ENCODE assay signal across 11 mouse cellular contexts in the genomic region with DNA sequence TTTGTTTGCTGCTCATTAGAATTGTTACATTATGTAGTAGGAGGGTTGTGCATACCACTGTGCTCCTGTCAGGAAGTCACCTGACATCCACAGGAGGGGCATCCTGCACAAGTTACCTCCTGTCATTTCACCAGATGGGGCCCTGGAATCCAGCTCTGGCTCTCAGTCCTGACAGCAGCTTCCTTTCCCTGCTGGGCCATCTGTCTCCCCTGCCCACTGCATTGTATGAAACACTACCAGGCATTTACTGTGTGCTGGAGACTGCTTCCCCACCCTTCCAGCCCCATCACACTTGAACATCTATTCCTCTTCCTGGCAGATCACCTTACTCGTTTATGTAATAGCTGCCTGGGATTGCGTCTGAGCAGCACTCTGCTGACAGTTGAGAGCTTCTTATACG. TPM values are rescaled to one million over a fixed set of nuclear protein-coding genes. Genes with fewer than 3 reads are reported as not detected.
DNase-seq lines count a peak whose midpoint lies in the region; ATAC-seq and TF ChIP-seq lines count a peak whose summit lies in the region.
"Had no signal": no experiment of that assay in that cellular context is flagged by ENCODE, and none has a peak within 500 bp of the region (broad histone marks: within the 10 kb centered on the region; RNA-seq: fewer than 3 reads in every experiment).

No protein-coding gene starts in this region.

- H3K9ac ChIP-seq in midbrain, postnatal 0 days (replicated peaks; ENCODE audit: low read length, poor library complexity, severe bottlenecking), result no peak overlapping the region
- H3K9ac ChIP-seq in midbrain, embryonic 14.5 days (replicated peaks; ENCODE audit: low read length), result no peak overlapping the region
- no peak overlapping the region for H3K9ac ChIP-seq in midbrain, embryonic 13.5 days (replicated peaks)
- H3K9ac ChIP-seq: heart, embryonic 15.5 days; lung, embryonic 14.5 days had no signal

- no peaks in the 10 kb centered on the region for H3K27me3 ChIP-seq in midbrain, postnatal 0 days (ENCODE audit: insufficient read depth, low read length)
- no peaks in the 10 kb centered on the region for H3K27me3 ChIP-seq in midbrain, embryonic 14.5 days (ENCODE audit: control insufficient read depth, insufficient read depth, low read length)
- H3K27me3 ChIP-seq in midbrain, embryonic 13.5 days, result no peaks in the 10 kb centered on the region
- H3K27me3 ChIP-seq: heart, embryonic 15.5 days had no signal

- TF ChIP-seq CTCF in midbrain, postnatal 0 days (IDR thresholded peaks at IDR 0.05), result no peak

- H3K27ac ChIP-seq in midbrain, postnatal 0 days (ENCODE audit: low read depth, low read length), result no peak overlapping the region
- H3K27ac ChIP-seq in midbrain, embryonic 14.5 days (replicated peaks; ENCODE audit: low read depth, low read length), result no peak overlapping the region
- H3K27ac ChIP-seq in midbrain, embryonic 13.5 days, result no peak overlapping the region; the same call in 1 of the 2 replicates
- H3K27ac ChIP-seq: heart, embryonic 15.5 days had no signal

- no peak for ATAC-seq in midbrain, postnatal 0 days (ENCODE audit: low FRiP score)
- no peak for ATAC-seq in midbrain, embryonic 14.5 days (ENCODE audit: low FRiP score, low TSS enrichment)
- no peak for ATAC-seq in midbrain, embryonic 13.5 days

- peaks cover 59% of the 10 kb centered on the region for H3K36me3 ChIP-seq in midbrain, postnatal 0 days (ENCODE audit: insufficient read depth, low read length)
- peaks cover 89% of the 10 kb centered on the region for H3K36me3 ChIP-seq in midbrain, embryonic 14.5 days (ENCODE audit: control insufficient read depth, insufficient read depth, low read length)
- H3K36me3 ChIP-seq in midbrain, embryonic 13.5 days, result peaks cover 85% of the 10 kb centered on the region

- peak; percentile 58 for DNase-seq in cerebellum, adult 11-12 months
- DNase-seq in cerebellum, adult 11 months, result no peak
- peak; percentile 53 for DNase-seq in midbrain, postnatal 0 days (ENCODE audit: low spot score)
- DNase-seq in midbrain, embryonic 14.5 days, result no peak
- peak; percentile 40 for DNase-seq in layer of hippocampus, adult 11-12 months (ENCODE audit: low spot score)
- DNase-seq in mesoderm, embryonic 11.5 days (ENCODE audit: low read depth, low spot score), result peak; percentile 4
- DNase-seq in lung, postnatal 4 days, result no peak
- DNase-seq: lung, embryonic 14.5 days had no signal

- H3K4me3 ChIP-seq in midbrain, postnatal 0 days (ENCODE audit: low read depth, low read length), result no peak overlapping the region
- no peak overlapping the region for H3K4me3 ChIP-seq in midbrain, embryonic 14.5 days (replicated peaks; ENCODE audit: low read depth, low read length)
- H3K4me3 ChIP-seq in midbrain, embryonic 13.5 days (replicated peaks), result no peak overlapping the region
- H3K4me3 ChIP-seq: heart, embryonic 15.5 days had no signal

- H3K4me1 ChIP-seq in midbrain, postnatal 0 days (ENCODE audit: insufficient read depth, low read length), result no peaks in the 10 kb centered on the region
- no peaks in the 10 kb centered on the region for H3K4me1 ChIP-seq in midbrain, embryonic 14.5 days (ENCODE audit: control insufficient read depth, insufficient read depth, low read length)
- no peaks in the 10 kb centered on the region for H3K4me1 ChIP-seq in midbrain, embryonic 13.5 days (replicated peaks)
- H3K4me1 ChIP-seq: heart, embryonic 15.5 days had no signal

- no peak overlapping the region for H3K4me2 ChIP-seq in midbrain, postnatal 0 days (ENCODE audit: low read depth, low read length, poor library complexity, severe bottlenecking)
- H3K4me2 ChIP-seq in midbrain, embryonic 14.5 days (ENCODE audit: low read length), result no peak overlapping the region
- no peak overlapping the region for H3K4me2 ChIP-seq in midbrain, embryonic 13.5 days (replicated peaks)
- H3K4me2 ChIP-seq: heart, embryonic 15.5 days; lung, embryonic 14.5 days had no signal

- WGBS in midbrain, postnatal 0 days, result 87% methylated on average over 3 of the region's 3 CpGs
- 84% methylated on average over 3 of the region's 3 CpGs for WGBS in midbrain, embryonic 14.5 days
- 85% methylated on average over 3 of the region's 3 CpGs for WGBS in midbrain, embryonic 13.5 days

- H3K9me3 ChIP-seq in midbrain, postnatal 0 days (ENCODE audit: low read length), result no peaks in the 10 kb centered on the region
- no peaks in the 10 kb centered on the region for H3K9me3 ChIP-seq in midbrain, embryonic 14.5 days (ENCODE audit: control insufficient read depth, low read length)
- no peaks in the 10 kb centered on the region for H3K9me3 ChIP-seq in midbrain, embryonic 13.5 days
- H3K9me3 ChIP-seq: G1E; heart, embryonic 15.5 days had no signal

RNA-seq across cellular contexts. Expression of gene Fam78a, which starts 55.0 kb away (rescaled TPM):
- 0.77 and 0.85 TPM in 2 replicates for total RNA-seq in midbrain, postnatal 0 days (2014; rRNA removed)
- 0.35 and 0.93 TPM in 2 replicates for polyA plus RNA-seq in midbrain, postnatal 0 days (2015; fragmentation: Nextera tagmentation; extraction: Ambion mirVana)
- 0.50 and 0.59 TPM in 2 replicates for polyA plus RNA-seq in midbrain, embryonic 14.5 days (2014; fragmentation: Nextera tagmentation; extraction: Ambion mirVana)
- 0.38 and 0.44 TPM in 2 replicates for polyA plus RNA-seq in midbrain, embryonic 13.5 days (2015; fragmentation: Nextera tagmentation; extraction: Ambion mirVana)

RNA-seq across cellular contexts. Expression of gene Nup214, which starts 55.4 kb away (rescaled TPM):
- 28.5 and 29.0 TPM in 2 replicates for total RNA-seq in midbrain, postnatal 0 days (2014; rRNA removed)
- polyA plus RNA-seq in midbrain, postnatal 0 days (2015; fragmentation: Nextera tagmentation; extraction: Ambion mirVana), result 59.7 and 67.0 TPM in 2 replicates
- polyA plus RNA-seq in midbrain, embryonic 14.5 days (2014; fragmentation: Nextera tagmentation; extraction: Ambion mirVana), result 48.2 and 59.9 TPM in 2 replicates
- polyA plus RNA-seq in midbrain, embryonic 13.5 days (2015; fragmentation: Nextera tagmentation; extraction: Ambion mirVana), result 84.5 and 91.4 TPM in 2 replicates

Comparison
In these comparisons a context has a peak if more than half of its experiments do, and no peak if none do; other contexts are left out.
1. DNase-seq: peak in cerebellum, adult 11-12 months (single experiment), midbrain, postnatal 0 days (single experiment), layer of hippocampus, adult 11-12 months (single experiment) and mesoderm, embryonic 11.5 days (single experiment); none in cerebellum, adult 11 months (single experiment), midbrain, embryonic 14.5 days (single experiment) and lung, postnatal 4 days (0 of 2).